Mouse (Mus musculus): ENCODE measurements around the gene Xcl1. TPM values are rescaled to one million over a fixed set of nuclear protein-coding genes. Genes with fewer than 3 reads are reported as not detected.
A peak's percentile ranks its signal among the peaks of the same experiment; 100 is the strongest.

Xcl1 gene
- polyA plus RNA-seq, 1 experiment from 2014 or later = not detected

GRCm38 (mm10) chr1:164897163-164897817, 38.0 kb downstream of the Xcl1 start:
- DNase-seq (ENCODE audit: low spot score) = no peak
- H3K4me1 ChIP-seq (replicated peaks; ENCODE audit: control insufficient read depth, insufficient read depth, low read length) = no peaks in the 10 kb centered on the region
- peak; percentile 68; the same call in 1 of the 2 replicates for ATAC-seq (ENCODE audit: low FRiP score)
- H3K4me3 ChIP-seq (ENCODE audit: low read depth, low read length) = no peak overlapping the region
- H3K9me3 ChIP-seq (ENCODE audit: control insufficient read depth, low read length) = no peaks in the 10 kb centered on the region
- H3K9ac ChIP-seq (ENCODE audit: low read depth, low read length) = no peak overlapping the region
- 41% methylated on average over 5 of the region's 5 CpGs for WGBS
- H3K27ac ChIP-seq (ENCODE audit: low read depth, low read length) = peak overlapping the region; percentile 19
- H3K4me2 ChIP-seq (replicated peaks; ENCODE audit: low read depth, low read length) = no peak overlapping the region
- H3K27me3 ChIP-seq (ENCODE audit: control insufficient read depth, insufficient read depth, low read length) = no peaks in the 10 kb centered on the region
- no peaks in the 10 kb centered on the region for H3K36me3 ChIP-seq (ENCODE audit: control insufficient read depth, insufficient read depth, low read length)

DNA sequence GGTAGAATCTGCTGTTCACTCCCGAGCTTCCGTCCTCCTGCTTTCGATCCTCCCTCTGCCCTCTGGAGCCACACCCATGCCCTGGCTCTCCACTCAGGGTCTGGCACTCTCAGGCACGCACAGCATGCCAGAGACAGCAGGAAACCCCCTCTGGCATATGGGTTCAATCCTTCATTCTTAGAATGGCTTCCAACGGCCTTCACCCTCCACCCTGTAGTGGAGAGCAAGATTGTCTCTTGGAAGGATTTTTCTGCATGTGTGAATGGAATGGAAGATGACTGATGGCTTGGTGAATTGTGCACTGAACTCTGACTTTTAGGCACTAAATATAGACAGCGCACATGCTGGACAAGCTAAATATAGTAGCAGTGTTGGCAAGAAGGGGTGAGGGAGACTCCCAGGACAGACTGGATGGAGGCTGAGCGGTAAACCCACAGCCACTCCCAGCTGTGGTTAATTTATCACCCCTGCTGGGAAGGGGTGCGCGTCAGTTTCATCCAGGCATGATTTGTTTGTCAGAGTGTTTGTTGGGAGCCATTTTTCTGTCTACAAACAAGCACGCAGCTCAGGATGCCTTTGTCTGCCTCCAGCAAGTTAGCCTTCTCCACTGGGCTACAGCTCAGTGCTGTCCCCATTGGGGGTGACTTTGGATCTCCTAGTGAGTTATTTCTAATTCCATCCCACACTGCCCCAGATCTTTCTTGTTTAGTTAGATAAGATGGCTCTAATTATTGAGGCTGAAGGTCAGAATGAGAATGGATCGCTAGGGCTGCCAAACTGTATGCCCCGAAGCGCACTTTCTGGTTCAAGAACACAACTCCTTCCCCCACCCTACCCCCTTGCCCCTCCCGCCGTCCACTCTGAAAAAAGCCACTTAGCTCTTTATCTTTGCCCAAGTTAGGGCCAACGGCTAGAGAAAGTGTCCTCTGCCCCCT, 38.8 kb downstream of the Xcl1 start:
- WGBS = 55% methylated on average over 16 of the region's 16 CpGs
- no peak overlapping the region for H3K4me3 ChIP-seq (ENCODE audit: low read depth, low read length)
- H3K9me3 ChIP-seq (ENCODE audit: control insufficient read depth, low read length) = no peaks in the 10 kb centered on the region
- H3K9ac ChIP-seq (ENCODE audit: low read depth, low read length) = no peak overlapping the region
- no peaks in the 10 kb centered on the region for H3K36me3 ChIP-seq (ENCODE audit: control insufficient read depth, insufficient read depth, low read length)
- no peak overlapping the region for H3K4me2 ChIP-seq (replicated peaks; ENCODE audit: low read depth, low read length)
- DNase-seq (ENCODE audit: low spot score) (peak; percentile 18), ATAC-seq (ENCODE audit: low FRiP score) (peak; percentile 12; the same call in 1 of the 2 replicates)
- H3K4me1 ChIP-seq (replicated peaks; ENCODE audit: control insufficient read depth, insufficient read depth, low read length) = no peaks in the 10 kb centered on the region
- H3K27ac ChIP-seq (ENCODE audit: low read depth, low read length) = peak overlapping the region; percentile 19
- H3K27me3 ChIP-seq (ENCODE audit: control insufficient read depth, insufficient read depth, low read length) = no peaks in the 10 kb centered on the region

GRCm38 (mm10) chr1:164895806-164896205, 39.5 kb downstream of the Xcl1 start:
- no peaks in the 10 kb centered on the region for H3K36me3 ChIP-seq (ENCODE audit: control insufficient read depth, insufficient read depth, low read length)
- no peak overlapping the region for H3K9ac ChIP-seq (ENCODE audit: low read depth, low read length)
- ATAC-seq (ENCODE audit: low FRiP score) (no peak), DNase-seq (ENCODE audit: low spot score) (no peak)
- 80% methylated on average over 2 of the region's 2 CpGs for WGBS
- no peak overlapping the region for H3K4me3 ChIP-seq (ENCODE audit: low read depth, low read length)
- H3K4me1 ChIP-seq (replicated peaks; ENCODE audit: control insufficient read depth, insufficient read depth, low read length) = no peaks in the 10 kb centered on the region
- no peaks in the 10 kb centered on the region for H3K9me3 ChIP-seq (ENCODE audit: control insufficient read depth, low read length)
- no peak overlapping the region for H3K27ac ChIP-seq (ENCODE audit: low read depth, low read length)
- no peak overlapping the region for H3K4me2 ChIP-seq (replicated peaks; ENCODE audit: low read depth, low read length)
- H3K27me3 ChIP-seq (ENCODE audit: control insufficient read depth, insufficient read depth, low read length) = no peaks in the 10 kb centered on the region

DNA sequence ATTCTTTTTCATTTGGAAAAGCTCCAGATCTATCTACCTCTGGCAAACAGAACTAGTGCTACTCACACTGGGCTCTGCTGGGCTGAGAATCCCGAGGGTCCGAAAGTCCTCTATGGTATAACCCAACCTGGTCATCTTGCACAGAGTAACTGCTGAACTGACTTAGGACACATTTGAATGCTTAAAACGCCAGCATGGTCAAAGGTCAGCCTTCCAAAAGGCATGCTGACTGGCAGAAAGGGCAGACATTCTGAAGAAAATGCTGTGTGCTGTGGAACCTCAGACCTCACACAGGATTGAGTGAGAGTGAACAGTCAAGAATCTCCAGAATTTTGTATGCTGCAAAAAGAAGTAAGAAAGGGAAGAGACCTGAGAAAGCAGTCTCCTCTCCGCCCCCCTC, 45.0 kb downstream of the Xcl1 start:
- Histone ChIP-seq H3K27ac (ENCODE audit: low read depth, low read length) (no peak overlapping the region), H3K4me2 (replicated peaks; ENCODE audit: low read depth, low read length) (no peak overlapping the region), H3K9me3 (ENCODE audit: control insufficient read depth, low read length) (no peaks in the 10 kb centered on the region), H3K4me3 (ENCODE audit: low read depth, low read length) (no peak overlapping the region), H3K9ac (ENCODE audit: low read depth, low read length) (no peak overlapping the region), H3K36me3 (ENCODE audit: control insufficient read depth, insufficient read depth, low read length) (no peaks in the 10 kb centered on the region), H3K4me1 (replicated peaks; ENCODE audit: control insufficient read depth, insufficient read depth, low read length) (no peaks in the 10 kb centered on the region), H3K27me3 (ENCODE audit: control insufficient read depth, insufficient read depth, low read length) (no peaks in the 10 kb centered on the region)
- 82% methylated on average over 4 of the region's 4 CpGs for WGBS
- ATAC-seq (ENCODE audit: low FRiP score) (no peak), DNase-seq (ENCODE audit: low spot score) (no peak)

GRCm38 (mm10) chr1:164888563-164888962, 46.8 kb downstream of the Xcl1 start:
- Histone ChIP-seq H3K4me3 (ENCODE audit: low read depth, low read length) (no peak overlapping the region), H3K4me2 (replicated peaks; ENCODE audit: low read depth, low read length) (no peak overlapping the region), H3K27ac (ENCODE audit: low read depth, low read length) (no peak overlapping the region), H3K4me1 (replicated peaks; ENCODE audit: control insufficient read depth, insufficient read depth, low read length) (no peaks in the 10 kb centered on the region), H3K9ac (ENCODE audit: low read depth, low read length) (no peak overlapping the region), H3K36me3 (ENCODE audit: control insufficient read depth, insufficient read depth, low read length) (no peaks in the 10 kb centered on the region), H3K9me3 (ENCODE audit: control insufficient read depth, low read length) (no peaks in the 10 kb centered on the region), H3K27me3 (ENCODE audit: control insufficient read depth, insufficient read depth, low read length) (no peaks in the 10 kb centered on the region)
- 68% methylated on average over 6 of the region's 6 CpGs for WGBS
- DNase-seq (ENCODE audit: low spot score) = no peak
- ATAC-seq (ENCODE audit: low FRiP score) = no peak

DNA sequence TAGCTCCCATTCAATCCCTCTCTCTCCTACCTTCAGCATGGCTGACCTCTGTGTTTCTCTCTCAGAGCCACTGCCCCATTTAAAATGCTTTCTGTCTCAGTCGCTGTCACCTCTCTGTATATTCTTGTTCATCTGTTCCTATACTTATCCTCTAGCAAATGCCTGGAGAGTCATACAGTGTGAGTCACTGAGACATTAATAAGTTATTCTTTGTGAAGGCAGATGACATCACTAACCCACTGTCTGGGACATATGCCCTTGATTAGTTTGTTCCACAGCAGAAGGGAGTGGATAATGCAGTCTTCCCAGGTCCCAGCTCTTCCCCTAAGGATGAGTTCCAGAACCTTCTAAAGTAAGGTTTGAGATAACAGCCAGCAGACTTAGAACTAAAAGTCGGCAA, 47.6 kb downstream of the Xcl1 start:
- no peak for ATAC-seq (ENCODE audit: low FRiP score)
- H3K4me2 ChIP-seq (replicated peaks; ENCODE audit: low read depth, low read length) = no peak overlapping the region
- H3K4me1 ChIP-seq (replicated peaks; ENCODE audit: control insufficient read depth, insufficient read depth, low read length) = no peaks in the 10 kb centered on the region
- no peak for DNase-seq (ENCODE audit: low spot score)
- H3K9me3 ChIP-seq (ENCODE audit: control insufficient read depth, low read length) = no peaks in the 10 kb centered on the region
- H3K27ac ChIP-seq (ENCODE audit: low read depth, low read length) = no peak overlapping the region
- no peaks in the 10 kb centered on the region for H3K27me3 ChIP-seq (ENCODE audit: control insufficient read depth, insufficient read depth, low read length)
- H3K36me3 ChIP-seq (ENCODE audit: control insufficient read depth, insufficient read depth, low read length) = no peaks in the 10 kb centered on the region
- H3K9ac ChIP-seq (ENCODE audit: low read depth, low read length) = no peak overlapping the region
- H3K4me3 ChIP-seq (ENCODE audit: low read depth, low read length) = no peak overlapping the region
- WGBS = 92% methylated on average over 2 of the region's 2 CpGs

GRCm38 (mm10) chr1:164881891-164882290, 53.4 kb downstream of the Xcl1 start:
- Histone ChIP-seq H3K9me3 (ENCODE audit: control insufficient read depth, low read length) (no peaks in the 10 kb centered on the region), H3K27ac (ENCODE audit: low read depth, low read length) (no peak overlapping the region), H3K4me2 (replicated peaks; ENCODE audit: low read depth, low read length) (no peak overlapping the region), H3K36me3 (ENCODE audit: control insufficient read depth, insufficient read depth, low read length) (no peaks in the 10 kb centered on the region), H3K9ac (ENCODE audit: low read depth, low read length) (no peak overlapping the region), H3K4me1 (replicated peaks; ENCODE audit: control insufficient read depth, insufficient read depth, low read length) (no peaks in the 10 kb centered on the region), H3K27me3 (ENCODE audit: control insufficient read depth, insufficient read depth, low read length) (no peaks in the 10 kb centered on the region), H3K4me3 (ENCODE audit: low read depth, low read length) (no peak overlapping the region)
- ATAC-seq (ENCODE audit: low FRiP score) (no peak), DNase-seq (ENCODE audit: low spot score) (no peak)
- 80% methylated on average over 3 of the region's 3 CpGs for WGBS

Data from hindbrain, embryonic 11.5 days (tissue).